Mouse (Mus musculus) intestine, embryonic 14.5 days (tissue): ENCODE results near the gene Sprr1a. TPM values are rescaled to one million over a fixed set of nuclear protein-coding genes. Genes with fewer than 3 reads are reported as not detected.

ENCODE experiments used
- polyA plus RNA-seq: library from polyadenylated mRNA; unstranded; fragments of >200 nt; fragmentation: Nextera tagmentation; extraction: Ambion mirVana; gene quantifications from 2 replicates; pipeline ENCODE4 v1.2.1, GENCODE M21; 2014

Gene Sprr1a
- polyA plus RNA-seq, 1 experiment from 2014 or later, result 1.0 TPM

Other genes starting within 250 kb of the Sprr1a start
- gene Sprr2a3, start 200.5 kb downstream of the Sprr1a start, polyA plus RNA-seq, result 3.8 and 6.4 TPM in 2 replicates
- gene Sprr2b, start 169.3 kb downstream of the Sprr1a start, polyA plus RNA-seq, result not detected in 2 replicates
- not detected in 2 replicates for gene Sprr2d, start 146.8 kb downstream of the Sprr1a start, polyA plus RNA-seq
- not detected in 2 replicates for gene Sprr2e, start 133.8 kb downstream of the Sprr1a start, polyA plus RNA-seq
- gene Sprr2f, start 120.7 kb downstream of the Sprr1a start, polyA plus RNA-seq, result not detected in 2 replicates
- gene Sprr2h, start 100.2 kb downstream of the Sprr1a start, polyA plus RNA-seq, result not detected in 2 replicates
- not detected in 2 replicates for gene Sprr2i, start 77.9 kb downstream of the Sprr1a start, polyA plus RNA-seq
- not detected in 2 replicates for gene Sprr2j-ps, start 67.8 kb downstream of the Sprr1a start, polyA plus RNA-seq
- gene Gm9774, start 56.5 kb downstream of the Sprr1a start, polyA plus RNA-seq, result 3.7 and 5.1 TPM in 2 replicates
- 0.30 and 0.31 TPM in 2 replicates for gene Sprr2k, start 53.3 kb downstream of the Sprr1a start, polyA plus RNA-seq
- not detected in 2 replicates for gene Sprr1b, start 47.1 kb downstream of the Sprr1a start, polyA plus RNA-seq
- not detected in 2 replicates for gene Sprr3, start 27.2 kb downstream of the Sprr1a start, polyA plus RNA-seq
- not detected in 2 replicates for gene Sprr4, start 14.6 kb upstream of the Sprr1a start, polyA plus RNA-seq
- gene 2310046K23Rik, start 48.6 kb upstream of the Sprr1a start, polyA plus RNA-seq, result not detected in 2 replicates
- gene Ivl, start 87.8 kb upstream of the Sprr1a start, polyA plus RNA-seq, result 0.27 TPM in 1 of 2 replicates, not detected in the other
- not detected in 2 replicates for gene Smcp, start 103.1 kb upstream of the Sprr1a start, polyA plus RNA-seq
- gene 2210017I01Rik, start 121.6 kb upstream of the Sprr1a start, polyA plus RNA-seq, result not detected in 2 replicates
- not detected in 2 replicates for gene Lce6a, start 135.8 kb upstream of the Sprr1a start, polyA plus RNA-seq
- not detected in 2 replicates for gene Lce1a1, start 162.4 kb upstream of the Sprr1a start, polyA plus RNA-seq
- gene Lce1b, start 171.0 kb upstream of the Sprr1a start, polyA plus RNA-seq, result not detected in 2 replicates
- gene Lce1a2, start 184.4 kb upstream of the Sprr1a start, polyA plus RNA-seq, result not detected in 2 replicates
- gene Lce1c, start 193.4 kb upstream of the Sprr1a start, polyA plus RNA-seq, result not detected in 2 replicates
- gene Lce1d, start 201.3 kb upstream of the Sprr1a start, polyA plus RNA-seq, result not detected in 2 replicates
- not detected in 2 replicates for gene Lce1e, start 223.2 kb upstream of the Sprr1a start, polyA plus RNA-seq
- gene Lce1f, start 234.5 kb upstream of the Sprr1a start, polyA plus RNA-seq, result not detected in 2 replicates